Mouse (Mus musculus) testis, adult 2 months (tissue): ENCODE data around the gene Prdm5. TPM values are rescaled to one million over a fixed set of nuclear protein-coding genes. Genes with fewer than 3 reads are reported as not detected.

Source experiments
- H3K27ac ChIP-seq: fragments of 200-500 bp; 2 replicates; pipeline ENCODE4 v1.5.1; 2012; ENCODE audit warnings: low read depth, low read length; ENCODE audit not compliant: control insufficient read depth, insufficient read depth
- H3K27me3 ChIP-seq: fragments of 200-500 bp; 2 replicates; pipeline ENCODE4 v1.6.1; 2012; ENCODE audit warnings: mild to moderate bottlenecking, low read length, moderate library complexity; ENCODE audit not compliant: control insufficient read depth, insufficient read depth
- H3K36me3 ChIP-seq: fragments of 200-500 bp; 2 replicates; pipeline ENCODE4 v1.6.1; 2012; ENCODE audit warnings: mild to moderate bottlenecking, low read length; ENCODE audit not compliant: control insufficient read depth, insufficient read depth
- H3K4me1 ChIP-seq: fragments of 200-500 bp; 2 replicates; pipeline ENCODE4 v1.6.1; 2012; ENCODE audit warnings: low read length; ENCODE audit not compliant: control insufficient read depth, insufficient read depth
- H3K4me3 ChIP-seq: fragments of 200-500 bp; 2 replicates; pipeline ENCODE4 v1.5.1; 2012; ENCODE audit warnings: low read depth, mild to moderate bottlenecking, low read length, moderate library complexity, mixed read lengths; ENCODE audit not compliant: control insufficient read depth
- CTCF ChIP-seq: fragments of 200-500 bp; IDR thresholded peaks from 2 replicates; pipeline ENCODE4 v1.5.1; 2012; ENCODE audit warnings: low read depth, mild to moderate bottlenecking, inconsistent platforms, low read length, moderate library complexity; ENCODE audit not compliant: control insufficient read depth, insufficient read depth, insufficient replicate concordance
- POLR2A ChIP-seq: fragments of 200-500 bp; IDR thresholded peaks from 2 replicates; pipeline ENCODE4 v1.6.1; 2012; ENCODE audit warnings: low read depth, mild to moderate bottlenecking, inconsistent platforms, low read length, moderate library complexity; ENCODE audit not compliant: control insufficient read depth
- polyA plus RNA-seq: library from polyadenylated mRNA; depleted of rRNA; stranded (reverse); fragments of >200 nt; gene quantifications from 2 replicates; pipeline ENCODE4 v1.2.3, GENCODE M21; 2012

The Prdm5 gene
- polyA plus RNA-seq, 1 experiment = 1.4 TPM

- H3K27me3 ChIP-seq = no peaks in the 10 kb centered on the region
- no peaks in the 10 kb centered on the region for H3K4me1 ChIP-seq
- no peaks in the 10 kb centered on the region for H3K36me3 ChIP-seq
- H3K4me3 ChIP-seq = no peak overlapping the region
- TF ChIP-seq CTCF (no peak), POLR2A (no peak)
- H3K27ac ChIP-seq = no peak overlapping the region
These were observed 81.8 kb downstream of the Prdm5 start for GRCm38 (mm10) chr6:65860609-65861008.

GRCm38 (mm10) chr6:65862836-65863235 lies 84.0 kb downstream of the Prdm5 start:
- TF ChIP-seq CTCF (no peak), POLR2A (no peak)
- Histone ChIP-seq H3K4me3 (no peak overlapping the region), H3K27me3 (no peaks in the 10 kb centered on the region), H3K4me1 (no peaks in the 10 kb centered on the region), H3K36me3 (no peaks in the 10 kb centered on the region), H3K27ac (no peak overlapping the region)

DNA sequence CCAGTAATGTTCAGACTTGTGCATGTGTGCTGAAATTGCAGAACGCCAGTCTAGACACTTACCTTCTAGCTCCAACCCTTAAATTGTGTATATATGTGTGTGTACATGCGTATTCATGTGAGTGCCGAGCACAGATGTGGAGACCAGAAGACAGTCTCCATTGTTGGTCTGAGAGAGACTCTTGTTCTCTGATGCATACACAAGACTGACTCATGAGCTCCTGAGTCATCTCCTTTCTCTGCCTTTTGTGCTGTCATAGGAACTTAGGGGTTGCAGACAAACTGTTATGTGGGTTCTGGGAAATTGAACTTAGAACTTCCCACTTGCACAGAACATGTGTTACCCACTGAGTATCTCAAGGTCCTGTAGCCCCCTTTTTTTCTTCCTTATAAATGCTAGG lies 85.4 kb downstream of the Prdm5 start:
- H3K4me3 ChIP-seq = no peak overlapping the region
- no peaks in the 10 kb centered on the region for H3K36me3 ChIP-seq
- H3K4me1 ChIP-seq = no peaks in the 10 kb centered on the region
- no peak overlapping the region for H3K27ac ChIP-seq
- TF ChIP-seq CTCF (no peak), POLR2A (no peak)
- H3K27me3 ChIP-seq = no peaks in the 10 kb centered on the region

DNA sequence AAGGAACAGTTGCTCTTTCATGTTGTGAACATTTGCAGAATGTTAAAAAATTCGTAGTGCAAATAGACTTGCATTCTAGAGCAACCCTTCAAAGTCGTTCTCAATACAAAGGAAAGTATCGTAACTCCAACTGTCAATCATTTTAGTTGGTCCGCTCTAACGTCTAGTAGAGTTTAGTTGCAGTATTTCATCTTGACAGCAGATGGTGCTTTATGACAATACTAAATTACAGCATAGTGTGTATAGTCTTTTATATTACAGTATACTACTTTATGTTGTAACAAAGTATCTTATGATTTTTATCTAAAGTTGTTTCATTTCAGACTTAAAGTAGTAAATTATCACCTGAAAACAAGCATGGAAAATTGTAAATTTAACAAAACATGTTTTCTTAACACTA lies 86.1 kb downstream of the Prdm5 start:
- Histone ChIP-seq H3K4me1 (no peaks in the 10 kb centered on the region), H3K27me3 (no peaks in the 10 kb centered on the region), H3K4me3 (no peak overlapping the region), H3K36me3 (no peaks in the 10 kb centered on the region), H3K27ac (no peak overlapping the region)
- TF ChIP-seq POLR2A (no peak), CTCF (no peak)

- TF ChIP-seq CTCF (no peak), POLR2A (no peak)
- Histone ChIP-seq H3K36me3 (no peaks in the 10 kb centered on the region), H3K4me3 (no peak overlapping the region), H3K27me3 (no peaks in the 10 kb centered on the region), H3K27ac (no peak overlapping the region), H3K4me1 (no peaks in the 10 kb centered on the region)
These were observed 87.1 kb downstream of the Prdm5 start for GRCm38 (mm10) chr6:65865861-65866260.

GRCm38 (mm10) chr6:65871754-65872278 lies 93.0 kb downstream of the Prdm5 start:
- Histone ChIP-seq H3K4me3 (no peak overlapping the region), H3K36me3 (no peaks in the 10 kb centered on the region), H3K4me1 (no peaks in the 10 kb centered on the region), H3K27me3 (no peaks in the 10 kb centered on the region), H3K27ac (no peak overlapping the region)
- TF ChIP-seq POLR2A = no peak
- TF ChIP-seq CTCF = no peak

GRCm38 (mm10) chr6:65878300-65878699 lies 99.5 kb downstream of the Prdm5 start:
- no peaks in the 10 kb centered on the region for H3K36me3 ChIP-seq
- no peak overlapping the region for H3K4me3 ChIP-seq
- no peaks in the 10 kb centered on the region for H3K4me1 ChIP-seq
- no peak overlapping the region for H3K27ac ChIP-seq
- no peak for TF ChIP-seq CTCF
- TF ChIP-seq POLR2A = no peak
- no peaks in the 10 kb centered on the region for H3K27me3 ChIP-seq

DNA sequence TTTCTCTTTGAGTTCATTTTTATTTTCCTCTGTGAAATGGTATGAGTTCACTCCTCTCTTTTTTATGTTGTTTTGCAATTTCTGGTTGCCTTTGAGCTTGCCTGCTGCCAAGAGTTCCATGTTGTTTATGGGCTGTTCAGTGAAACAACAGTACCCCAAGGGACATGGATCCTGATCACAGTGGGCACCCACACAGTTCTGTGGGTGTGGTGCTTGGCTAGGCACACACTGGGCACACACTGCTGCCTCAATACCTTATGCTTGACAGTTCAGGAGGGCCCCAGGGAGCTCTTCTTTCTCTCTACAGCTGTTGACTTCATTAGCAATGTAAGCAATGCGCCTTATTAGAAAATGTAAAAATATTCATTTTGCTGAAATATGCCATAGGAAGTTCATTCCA lies 110.0 kb downstream of the Prdm5 start:
- Histone ChIP-seq H3K27me3 (no peaks in the 10 kb centered on the region), H3K4me3 (no peak overlapping the region), H3K36me3 (no peaks in the 10 kb centered on the region), H3K4me1 (no peaks in the 10 kb centered on the region), H3K27ac (no peak overlapping the region)
- TF ChIP-seq CTCF (no peak), POLR2A (no peak)
